Mouse (Mus musculus) hematopoietic stem cell, adult 5-6 weeks (primary cell): ENCODE data around the gene Fkbp11. TPM values are rescaled to one million over a fixed set of nuclear protein-coding genes. Genes with fewer than 3 reads are reported as not detected.

Experiments used
- ATAC-seq, 2 experiments: fragments of 125-278 bp in 1 of 2; replicated peaks in 1 of 2; 2 replicates each; pipeline ENCODE4 v1.8.0; 2016 to 2017; ENCODE audit warnings: inconsistent platforms in 2 of 2, mild to moderate bottlenecking in 2 of 2, moderate number of reproducible peaks in 2 of 2, low read depth in 1 of 2, moderate TSS enrichment in 1 of 2; ENCODE audit not compliant: low FRiP score in 2 of 2, poor library complexity in 2 of 2, severe bottlenecking in 2 of 2, insufficient read depth in 1 of 2, low TSS enrichment in 1 of 2
- total RNA-seq: library from RNA; stranded (forward); fragments of 172-1452, 232-1000 nt; gene quantifications from 2 replicates; pipeline ENCODE4 v1.2.3, GENCODE M21; 2017

Fkbp11 gene
- total RNA-seq, 1 experiment from 2014 or later, result 11.3 TPM

DNA sequence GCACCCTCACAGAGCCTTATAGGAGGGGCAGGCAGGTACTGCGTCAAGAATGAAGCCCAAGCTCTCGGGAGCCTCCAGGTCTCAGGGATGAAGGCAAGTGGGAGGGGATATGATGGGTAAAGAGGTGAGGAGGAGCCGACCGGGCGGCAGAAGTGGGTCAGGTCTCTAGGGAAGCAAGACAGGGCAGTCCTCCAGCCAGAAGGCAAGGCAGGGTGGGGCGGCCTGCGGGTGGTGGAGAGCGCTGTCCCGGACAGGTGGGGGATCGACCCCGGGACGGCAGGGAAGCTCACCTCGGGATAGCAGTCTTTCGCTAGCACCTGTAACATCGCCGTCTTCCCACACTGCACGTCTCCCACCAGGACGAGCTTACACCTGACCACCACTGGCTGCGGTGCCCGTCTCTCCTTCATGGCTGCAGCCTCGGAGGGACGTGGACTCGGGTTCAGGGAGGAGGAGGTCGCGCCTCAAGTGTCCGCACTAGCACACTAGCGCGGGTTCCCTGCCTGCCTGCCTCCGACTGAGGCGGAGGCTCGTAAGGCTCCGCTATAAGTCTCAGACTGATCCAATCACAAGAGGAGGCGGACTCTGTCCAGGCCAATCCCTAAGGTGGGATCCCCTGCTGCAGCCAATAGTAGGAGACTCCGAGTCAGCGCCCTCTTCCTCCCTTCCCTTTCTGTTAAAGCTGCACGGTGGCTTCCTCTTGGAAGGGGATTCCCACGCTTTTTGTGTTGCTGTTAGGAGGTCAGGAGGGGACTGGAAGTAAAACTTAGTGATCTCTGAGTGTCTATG is 50.9 kb downstream of the Fkbp11 start, which contains the start of gene Rnd1:
Gene Rnd1, minus strand, starts transcription at position 522 of the 789 bp plus-strand sequence.
- peak; percentile 94 to 96 for ATAC-seq

DNA sequence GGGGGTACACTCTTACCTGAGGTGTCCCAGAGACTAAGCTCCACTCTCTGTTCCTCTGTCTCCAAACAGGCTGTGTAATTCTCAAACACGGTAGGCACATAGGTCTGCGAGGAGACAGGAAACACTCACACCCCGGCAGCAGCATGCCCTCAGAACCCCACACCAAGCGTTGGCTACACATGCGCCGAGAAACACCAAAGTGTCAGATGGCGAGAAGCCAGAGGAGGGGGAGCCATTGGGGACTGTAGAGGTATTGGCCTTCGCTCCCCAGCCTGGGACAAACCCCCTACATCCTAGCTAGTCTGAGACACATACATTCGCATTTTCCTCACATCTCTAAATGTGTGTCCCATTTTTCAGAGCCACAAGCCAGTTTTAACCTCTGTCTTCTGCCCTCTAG is 51.5 kb downstream of the Fkbp11 start:
- ATAC-seq, result no peak

DNA sequence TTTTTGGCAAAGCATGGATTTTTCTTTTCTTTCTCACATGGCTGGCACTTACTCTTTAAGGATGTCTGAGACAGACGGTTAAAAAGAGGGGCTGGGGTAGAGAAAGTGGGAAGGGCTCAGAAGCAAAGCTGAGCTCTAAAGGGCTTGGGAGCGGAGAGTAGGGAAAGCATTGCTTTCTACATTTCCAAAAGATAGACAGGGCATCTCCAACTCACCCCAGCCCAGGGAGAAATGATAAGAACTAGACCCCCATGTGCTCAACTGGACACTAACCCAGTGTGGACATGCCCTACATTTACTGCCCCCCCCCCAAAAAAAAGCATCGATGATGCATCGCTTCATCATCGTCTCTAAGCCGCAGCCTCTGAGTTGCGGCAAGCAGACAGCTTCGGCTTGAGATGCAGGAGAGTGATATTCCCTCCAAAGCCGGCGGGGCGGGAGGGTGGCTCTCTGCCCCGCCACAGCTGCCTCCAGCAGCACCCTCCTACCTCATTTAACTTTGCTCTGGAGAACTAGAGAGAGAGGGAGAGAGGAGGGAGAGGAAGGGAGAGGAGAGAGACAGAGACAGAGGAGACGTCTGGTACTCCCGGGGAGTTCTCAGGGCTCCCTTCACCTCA is 52.3 kb downstream of the Fkbp11 start:
- no peak for ATAC-seq

- no peak for ATAC-seq
Observed at GRCm38 (mm10) chr15:98674994-98675545, 52.9 kb downstream of the Fkbp11 start.

Other genes with a start within 250 kb of the Fkbp11 start
- not detected in 2 replicates for gene Lalba, start 245.5 kb downstream of the Fkbp11 start, total RNA-seq
- not detected in 2 replicates for gene Olfr279, start 235.8 kb downstream of the Fkbp11 start, total RNA-seq
- 55.2 and 57.8 TPM in 2 replicates for gene Kansl2, start 193.9 kb downstream of the Fkbp11 start, total RNA-seq
- 109 and 125 TPM in 2 replicates for gene Ccnt1, start 157.3 kb downstream of the Fkbp11 start, total RNA-seq
- not detected in 2 replicates for gene 4930415O20Rik, start 157.2 kb downstream of the Fkbp11 start, total RNA-seq
- gene Adcy6, start 118.1 kb downstream of the Fkbp11 start, total RNA-seq, result 14.1 and 17.3 TPM in 2 replicates
- gene Cacnb3, start 97.4 kb downstream of the Fkbp11 start, total RNA-seq, result not detected in 2 replicates
- 93.8 and 108 TPM in 2 replicates for gene Ddx23, start 65.3 kb downstream of the Fkbp11 start, total RNA-seq
- 0.79 and 1.1 TPM in 2 replicates for gene Rnd1, start 50.7 kb downstream of the Fkbp11 start, total RNA-seq
- 0.19 TPM in 1 of 2 replicates, not detected in the other for gene Ccdc65, start 20.0 kb downstream of the Fkbp11 start, total RNA-seq
- 36.0 and 38.6 TPM in 2 replicates for gene Arf3, start 35.0 kb upstream of the Fkbp11 start, total RNA-seq
- 1.4 and 1.8 TPM in 2 replicates for gene Wnt10b, start 50.0 kb upstream of the Fkbp11 start, total RNA-seq
- gene Wnt1, start 61.7 kb upstream of the Fkbp11 start, total RNA-seq, result not detected in 2 replicates
- gene Ddn, start 81.3 kb upstream of the Fkbp11 start, total RNA-seq, result 0.15 and 0.63 TPM in 2 replicates
- gene Prkag1, start 103.3 kb upstream of the Fkbp11 start, total RNA-seq, result 70.7 and 115 TPM in 2 replicates
- 33.0 and 45.0 TPM in 2 replicates for gene Kmt2d, start 143.0 kb upstream of the Fkbp11 start, total RNA-seq
- 6.2 and 14.7 TPM in 2 replicates for gene Rhebl1, start 166.3 kb upstream of the Fkbp11 start, total RNA-seq
- 0.13 TPM in 1 of 2 replicates, not detected in the other for gene Dhh, start 170.3 kb upstream of the Fkbp11 start, total RNA-seq
- gene Lmbr1l, start 190.0 kb upstream of the Fkbp11 start, total RNA-seq, result 8.7 and 21.2 TPM in 2 replicates
- gene Tuba1b, start 206.4 kb upstream of the Fkbp11 start, total RNA-seq, result 672 and 707 TPM in 2 replicates
- gene Gm49450, start 225.4 kb upstream of the Fkbp11 start, total RNA-seq, result 12.9 TPM in 1 of 2 replicates, not detected in the other
- 35.1 and 40.0 TPM in 2 replicates for gene Tuba1a, start 225.5 kb upstream of the Fkbp11 start, total RNA-seq